10 mouse cellular contexts compared by ENCODE assay signal in the genomic region with DNA sequence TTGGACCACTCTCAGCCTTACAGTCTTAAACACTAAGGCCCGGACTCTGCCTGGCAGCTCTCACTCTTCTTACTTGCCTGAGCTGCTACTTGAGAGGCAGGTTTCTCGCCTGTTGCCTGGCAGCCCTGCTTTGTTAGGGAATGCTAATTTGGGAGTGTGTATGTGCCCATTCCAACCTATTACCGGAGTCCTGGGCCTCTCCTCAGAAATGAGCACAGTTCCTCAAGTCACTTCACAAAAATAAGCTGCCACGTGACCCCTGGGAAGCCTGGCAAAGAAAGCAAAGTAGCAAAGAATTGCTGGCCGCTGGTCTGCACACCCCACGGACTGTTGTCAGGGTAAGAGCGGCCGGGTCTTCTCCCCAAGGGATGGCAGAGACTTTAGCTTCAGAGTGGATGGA. TPM values are rescaled to one million over a fixed set of nuclear protein-coding genes. Genes with fewer than 3 reads are reported as not detected.
DNase-seq lines count a peak whose midpoint lies in the region; ATAC-seq lines count a peak whose summit lies in the region.
"Had no signal": no experiment of that assay in that cellular context is flagged by ENCODE, and none has a peak within 500 bp of the region (broad histone marks: within the 10 kb centered on the region; RNA-seq: fewer than 3 reads in every experiment).

No protein-coding gene starts in this region.

- ATAC-seq in heart, embryonic 14.5 days (ENCODE audit: insufficient number of reproducible peaks, insufficient read depth, low FRiP score, low read depth), result no peak
- ATAC-seq in hindbrain, embryonic 15.5 days (ENCODE audit: low FRiP score, low read depth), result peak; percentile 50
- peak; percentile 37; the same call in 1 of the 2 replicates for ATAC-seq in neural tube, embryonic 15.5 days (ENCODE audit: low FRiP score)

- peak overlapping the region; percentile 51; the same call in 1 of the 2 replicates for H3K9ac ChIP-seq in heart, embryonic 14.5 days (ENCODE audit: low read length)
- H3K9ac ChIP-seq in hindbrain, embryonic 15.5 days, result no peak overlapping the region
- no peak overlapping the region for H3K9ac ChIP-seq in neural tube, embryonic 15.5 days (replicated peaks)
- H3K9ac ChIP-seq: embryonic facial prominence, embryonic 12.5 days had no signal

- H3K4me1 ChIP-seq in heart, embryonic 14.5 days (ENCODE audit: control insufficient read depth in 2 of 2, insufficient read depth in 2 of 2, low read length in 2 of 2), result peaks cover 41 to 48% of the 10 kb centered on the region in 2 experiments
- H3K4me1 ChIP-seq in hindbrain, embryonic 15.5 days (replicated peaks), result peaks cover 49% of the 10 kb centered on the region
- peaks cover 49% of the 10 kb centered on the region for H3K4me1 ChIP-seq in neural tube, embryonic 15.5 days

- H3K4me2 ChIP-seq in heart, embryonic 14.5 days (ENCODE audit: low read length), result no peak overlapping the region
- H3K4me2 ChIP-seq in hindbrain, embryonic 15.5 days, result no peak overlapping the region
- H3K4me2 ChIP-seq in neural tube, embryonic 15.5 days, result no peak overlapping the region
- H3K4me2 ChIP-seq: embryonic facial prominence, embryonic 12.5 days had no signal

- intact Hi-C loops in heart, postnatal 36 days (cut with DNase I), result no loop called here

- peaks cover 49% of the 10 kb centered on the region for H3K36me3 ChIP-seq in heart, embryonic 14.5 days (ENCODE audit: control insufficient read depth, insufficient read depth, low read length)
- H3K36me3 ChIP-seq in hindbrain, embryonic 15.5 days, result no peaks in the 10 kb centered on the region
- no peaks in the 10 kb centered on the region for H3K36me3 ChIP-seq in neural tube, embryonic 15.5 days

- H3K27me3 ChIP-seq in heart, embryonic 14.5 days (ENCODE audit: control insufficient read depth, insufficient read depth, low read length), result no peaks in the 10 kb centered on the region
- H3K27me3 ChIP-seq in hindbrain, embryonic 15.5 days, result no peaks in the 10 kb centered on the region
- H3K27me3 ChIP-seq in neural tube, embryonic 15.5 days (replicated peaks), result no peaks in the 10 kb centered on the region
- H3K27me3 ChIP-seq: embryonic facial prominence, embryonic 12.5 days had no signal

- peak overlapping the region; percentile 56 to 71 for H3K27ac ChIP-seq in heart, embryonic 14.5 days (replicated peaks in 1 of 2; ENCODE audit: control insufficient read depth in 1 of 2, insufficient read depth in 1 of 2, low read depth in 2 of 2, low read length in 2 of 2)
- H3K27ac ChIP-seq in hindbrain, embryonic 15.5 days (replicated peaks), result peak overlapping the region; percentile 71
- peak overlapping the region; percentile 43 for H3K27ac ChIP-seq in neural tube, embryonic 15.5 days (replicated peaks)

- WGBS in heart, embryonic 14.5 days, result 56% methylated on average over 8 of the region's 8 CpGs
- WGBS in hindbrain, embryonic 15.5 days, result 25% methylated on average over 8 of the region's 8 CpGs
- 39% methylated on average over 8 of the region's 8 CpGs for WGBS in neural tube, embryonic 15.5 days

- H3K4me3 ChIP-seq in heart, embryonic 14.5 days (ENCODE audit: control insufficient read depth in 1 of 2, insufficient read depth in 1 of 2, low read depth in 1 of 2, low read length in 2 of 2), result no peak overlapping the region
- no peak overlapping the region for H3K4me3 ChIP-seq in hindbrain, embryonic 15.5 days
- no peak overlapping the region for H3K4me3 ChIP-seq in neural tube, embryonic 15.5 days (replicated peaks)
- H3K4me3 ChIP-seq: embryonic facial prominence, embryonic 12.5 days had no signal

- no peak for DNase-seq in heart, postnatal 36 days
- DNase-seq in right cerebral cortex, adult 2 months (ENCODE audit: low spot score in 2 of 2), result peak; percentile 33 to 49
- no peak for DNase-seq in right cerebral cortex, postnatal 36 days (ENCODE audit: low spot score in 2 of 2)
- no peak for DNase-seq in adrenal gland, postnatal 10 days
- DNase-seq in cerebellum, adult 8-10 months, result no peak
- DNase-seq: adrenal gland, postnatal 14 days had no signal

- H3K9me3 ChIP-seq in heart, embryonic 14.5 days (ENCODE audit: control insufficient read depth, low read length), result no peaks in the 10 kb centered on the region
- H3K9me3 ChIP-seq in hindbrain, embryonic 15.5 days, result no peaks in the 10 kb centered on the region
- H3K9me3 ChIP-seq in neural tube, embryonic 15.5 days (replicated peaks), result no peaks in the 10 kb centered on the region
- H3K9me3 ChIP-seq: embryonic facial prominence, embryonic 12.5 days had no signal

RNA-seq across cellular contexts. Expression of gene Elk3, which starts 47.5 kb away (rescaled TPM):
- polyA plus RNA-seq in heart, embryonic 14.5 days (2014; fragmentation: Nextera tagmentation; extraction: Ambion mirVana), result 42.8 and 46.5 TPM in 2 replicates
- 10 to 100 TPM; 42.0 to 53.5 TPM for total RNA-seq in heart, postnatal 36 days (2021)
- polyA plus RNA-seq in hindbrain, embryonic 15.5 days (2015; fragmentation: Nextera tagmentation; extraction: Ambion mirVana), result 8.1 and 8.3 TPM in 2 replicates
- polyA plus RNA-seq in neural tube, embryonic 15.5 days (2015; fragmentation: Nextera tagmentation; extraction: Ambion mirVana), result 8.6 and 10.1 TPM in 2 replicates
- 10 to 100 TPM; 58.4 to 70.4 TPM for total RNA-seq in adrenal gland, postnatal 10 days (2021)

Comparison
In these comparisons a context has a peak if more than half of its experiments do, and no peak if none do; other contexts are left out.
1. DNase-seq: peak in right cerebral cortex, adult 2 months (2 of 2); none in heart, postnatal 36 days (0 of 2), right cerebral cortex, postnatal 36 days (0 of 2), adrenal gland, postnatal 10 days (single experiment) and cerebellum, adult 8-10 months (single experiment).
2. Peak in every context shown above with its lines, with median percentiles within 50 percentile points of each other: H3K27ac ChIP-seq.